Mouse (Mus musculus) myocyte (in vitro differentiated cells): ENCODE results near the gene Kcnip1.

ENCODE experiments used
- MAX ChIP-seq: IDR thresholded peaks from one replicate; pipeline ENCODE4 v1.6.1; 2011; ENCODE audit warnings: low read depth, mild to moderate bottlenecking, control low read depth
- MYOD1 ChIP-seq, 3 experiments: IDR thresholded peaks; one replicate each; pipeline ENCODE4 v1.6.1; 2011; ENCODE audit warnings: control low read depth in 2 of 3, low read depth in 2 of 3, mild to moderate bottlenecking in 2 of 3, moderate library complexity in 1 of 3; ENCODE audit not compliant: insufficient read length in 2 of 3, control insufficient read depth in 1 of 3
- MYOG ChIP-seq, 3 experiments: IDR thresholded peaks; one replicate each; pipeline ENCODE4 v1.6.1; 2011; ENCODE audit warnings: control low read depth in 2 of 3, low read depth in 2 of 3, mild to moderate bottlenecking in 2 of 3; ENCODE audit not compliant: insufficient read length in 2 of 3, control insufficient read depth in 1 of 3, insufficient read depth in 1 of 3
- POLR2A ChIP-seq: IDR thresholded peaks from one replicate; pipeline ENCODE4 v1.6.1; 2011; ENCODE audit warnings: low read depth, mild to moderate bottlenecking, control low read depth, moderate library complexity; ENCODE audit not compliant: insufficient read length
- POLR2AphosphoS2 ChIP-seq: IDR thresholded peaks from one replicate; pipeline ENCODE4 v1.6.1; 2011; ENCODE audit warnings: low read depth, control low read depth; ENCODE audit not compliant: insufficient read length
- SRF ChIP-seq: IDR thresholded peaks from one replicate; pipeline ENCODE4 v1.6.1; 2011; ENCODE audit warnings: low read depth; ENCODE audit not compliant: control insufficient read depth, insufficient read length
- USF1 ChIP-seq: IDR thresholded peaks from one replicate; pipeline ENCODE4 v1.6.1; 2011; ENCODE audit warnings: low read depth, mild to moderate bottlenecking, control low read depth, moderate library complexity

DNA sequence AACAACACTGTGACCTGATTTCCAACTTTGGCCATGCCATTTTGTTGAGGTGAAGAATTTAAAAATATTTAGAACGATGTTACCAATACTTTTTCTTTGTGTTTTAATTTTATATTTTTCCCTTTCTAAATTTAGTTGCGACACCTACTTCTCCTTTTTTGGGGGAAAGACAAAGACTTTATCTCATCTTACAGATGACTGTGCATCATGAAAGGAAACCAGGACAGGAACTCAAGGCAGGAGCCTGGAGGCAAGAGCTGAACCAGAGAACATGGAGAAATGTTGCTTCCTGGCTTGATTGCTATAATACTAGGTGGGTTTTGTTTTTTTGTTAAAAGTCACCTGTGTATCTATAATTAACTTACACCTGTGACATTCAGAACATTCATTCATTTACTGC lies 355.8 kb downstream of the Kcnip1 start:
- TF ChIP-seq POLR2A (no peak), MAX (no peak), MYOG (IDR thresholded peaks at IDR 0.05; ENCODE audit: control insufficient read depth in 1 of 3, insufficient read depth in 1 of 3, insufficient read length in 2 of 3, low read depth in 2 of 3) (no peak), USF1 (no peak), POLR2AphosphoS2 (no peak), MYOD1 (IDR thresholded peaks at IDR 0.05; ENCODE audit: control insufficient read depth in 1 of 3, insufficient read length in 2 of 3, low read depth in 2 of 3) (no peak), SRF (no peak)
